Mouse (Mus musculus): ENCODE results near the gene Tsacc. TPM values are rescaled to one million over a fixed set of nuclear protein-coding genes. Genes with fewer than 3 reads are reported as not detected.

Tsacc gene
- polyA plus RNA-seq, 1 experiment, result 19.8 TPM

DNA sequence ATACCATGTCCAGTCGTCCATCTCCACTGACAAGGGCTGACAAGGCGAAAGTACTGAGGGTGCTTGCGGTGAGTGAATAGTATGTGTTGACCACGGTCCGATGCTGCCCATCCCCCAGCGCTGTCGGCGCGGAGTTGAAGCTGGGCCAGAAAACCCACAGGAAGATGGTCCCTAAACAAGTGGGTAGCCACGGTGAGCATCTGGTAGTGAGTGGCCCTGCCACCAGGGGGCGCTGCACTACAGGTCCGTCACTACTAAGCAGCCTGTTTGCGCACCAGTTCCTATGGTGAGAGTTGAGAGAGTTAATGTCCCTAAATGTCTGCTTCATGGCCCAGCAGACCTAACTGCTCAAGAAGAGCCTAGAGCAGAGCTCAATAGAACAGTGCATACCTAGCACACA, 51.0 kb downstream of the Tsacc start:
- no peaks in the 10 kb centered on the region for H3K36me3 ChIP-seq (ENCODE audit: control insufficient read depth, insufficient read depth, low read length, poor library complexity, severe bottlenecking)
- no peak overlapping the region for H3K9ac ChIP-seq (ENCODE audit: low read depth, poor library complexity, severe bottlenecking)
- no peak overlapping the region for H3K4me3 ChIP-seq (ENCODE audit: low read depth, low read length)
- H3K9me3 ChIP-seq (replicated peaks; ENCODE audit: control insufficient read depth, insufficient read depth, low read length, poor library complexity, severe bottlenecking), result no peaks in the 10 kb centered on the region
- peaks cover under 1% of the 10 kb centered on the region for H3K4me1 ChIP-seq (ENCODE audit: control insufficient read depth, insufficient read depth, low read length)
- TF ChIP-seq POLR2A (IDR thresholded peaks at IDR 0.05; ENCODE audit: insufficient read depth, low read length) (no peak), CTCF (IDR thresholded peaks at IDR 0.05; ENCODE audit: low read depth, low read length) (no peak), EP300 (IDR thresholded peaks at IDR 0.05; ENCODE audit: insufficient read depth, low read depth, low read length) (no peak)
- no peak overlapping the region for H3K27ac ChIP-seq (ENCODE audit: insufficient read depth, low read length)
- H3K27me3 ChIP-seq (ENCODE audit: control insufficient read depth, insufficient read depth, low read length, poor library complexity, severe bottlenecking), result no peaks in the 10 kb centered on the region

DNA sequence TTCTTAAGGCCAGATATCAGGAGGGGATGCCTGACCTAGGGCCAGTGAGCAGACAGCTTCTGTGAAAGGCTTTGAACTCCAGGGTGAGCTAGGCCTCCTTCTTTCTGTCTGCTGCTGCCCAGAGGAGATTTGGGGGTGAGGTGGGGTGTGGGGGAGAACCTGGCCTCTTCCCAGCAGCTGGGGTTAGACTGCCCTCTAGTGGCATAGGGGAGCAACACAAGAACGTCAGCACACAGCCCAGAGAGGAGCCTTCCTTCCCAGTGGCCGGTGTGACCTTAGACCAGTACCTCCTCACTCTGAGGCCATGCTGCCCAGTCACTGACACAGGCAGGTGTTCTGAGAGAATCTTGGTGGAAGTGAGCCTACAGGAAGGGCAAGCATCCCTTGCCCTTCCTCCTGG, 52.7 kb downstream of the Tsacc start:
- Histone ChIP-seq H3K27ac (ENCODE audit: insufficient read depth, low read length) (no peak overlapping the region), H3K4me1 (ENCODE audit: control insufficient read depth, insufficient read depth, low read length) (peaks cover 2% of the 10 kb centered on the region), H3K36me3 (ENCODE audit: control insufficient read depth, insufficient read depth, low read length, poor library complexity, severe bottlenecking) (no peaks in the 10 kb centered on the region), H3K4me3 (ENCODE audit: low read depth, low read length) (no peak overlapping the region), H3K27me3 (ENCODE audit: control insufficient read depth, insufficient read depth, low read length, poor library complexity, severe bottlenecking) (no peaks in the 10 kb centered on the region; the same call in 1 of the 2 replicates), H3K9me3 (replicated peaks; ENCODE audit: control insufficient read depth, insufficient read depth, low read length, poor library complexity, severe bottlenecking) (no peaks in the 10 kb centered on the region), H3K9ac (ENCODE audit: low read depth, poor library complexity, severe bottlenecking) (no peak overlapping the region)
- TF ChIP-seq POLR2A (IDR thresholded peaks at IDR 0.05; ENCODE audit: insufficient read depth, low read length) (no peak), CTCF (IDR thresholded peaks at IDR 0.05; ENCODE audit: low read depth, low read length) (no peak), EP300 (IDR thresholded peaks at IDR 0.05; ENCODE audit: insufficient read depth, low read depth, low read length) (no peak)

DNA sequence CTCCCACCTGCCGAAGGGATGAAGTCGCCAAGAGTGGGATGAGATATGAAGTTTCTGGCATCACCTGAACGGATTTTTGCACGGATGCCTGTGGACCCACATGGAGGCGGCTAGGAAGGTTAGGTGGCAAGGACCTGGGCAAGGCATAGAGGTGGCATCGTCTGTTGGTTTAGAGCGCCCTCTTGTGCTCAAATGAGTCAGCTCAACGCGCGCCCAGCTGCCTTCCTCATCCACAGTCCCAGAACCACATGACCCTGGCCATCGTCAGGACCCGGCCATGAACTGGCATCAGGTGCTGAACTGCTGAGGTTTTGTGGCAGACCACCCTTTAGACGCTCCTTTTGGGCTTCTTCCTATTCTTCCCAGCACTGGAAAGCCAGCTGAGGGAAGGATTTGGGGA, 54.3 kb downstream of the Tsacc start:
- H3K4me1 ChIP-seq (ENCODE audit: control insufficient read depth, insufficient read depth, low read length), result peaks cover 2% of the 10 kb centered on the region
- no peak overlapping the region for H3K4me3 ChIP-seq (ENCODE audit: low read depth, low read length)
- TF ChIP-seq POLR2A (IDR thresholded peaks at IDR 0.05; ENCODE audit: insufficient read depth, low read length) (no peak), EP300 (IDR thresholded peaks at IDR 0.05; ENCODE audit: insufficient read depth, low read depth, low read length) (no peak), CTCF (IDR thresholded peaks at IDR 0.05; ENCODE audit: low read depth, low read length) (no peak)
- H3K36me3 ChIP-seq (ENCODE audit: control insufficient read depth, insufficient read depth, low read length, poor library complexity, severe bottlenecking), result no peaks in the 10 kb centered on the region
- H3K27me3 ChIP-seq (ENCODE audit: control insufficient read depth, insufficient read depth, low read length, poor library complexity, severe bottlenecking), result no peaks in the 10 kb centered on the region; the same call in 1 of the 2 replicates
- H3K9me3 ChIP-seq (replicated peaks; ENCODE audit: control insufficient read depth, insufficient read depth, low read length, poor library complexity, severe bottlenecking), result no peaks in the 10 kb centered on the region
- no peak overlapping the region for H3K9ac ChIP-seq (ENCODE audit: low read depth, poor library complexity, severe bottlenecking)
- H3K27ac ChIP-seq (ENCODE audit: insufficient read depth, low read length), result no peak overlapping the region

DNA sequence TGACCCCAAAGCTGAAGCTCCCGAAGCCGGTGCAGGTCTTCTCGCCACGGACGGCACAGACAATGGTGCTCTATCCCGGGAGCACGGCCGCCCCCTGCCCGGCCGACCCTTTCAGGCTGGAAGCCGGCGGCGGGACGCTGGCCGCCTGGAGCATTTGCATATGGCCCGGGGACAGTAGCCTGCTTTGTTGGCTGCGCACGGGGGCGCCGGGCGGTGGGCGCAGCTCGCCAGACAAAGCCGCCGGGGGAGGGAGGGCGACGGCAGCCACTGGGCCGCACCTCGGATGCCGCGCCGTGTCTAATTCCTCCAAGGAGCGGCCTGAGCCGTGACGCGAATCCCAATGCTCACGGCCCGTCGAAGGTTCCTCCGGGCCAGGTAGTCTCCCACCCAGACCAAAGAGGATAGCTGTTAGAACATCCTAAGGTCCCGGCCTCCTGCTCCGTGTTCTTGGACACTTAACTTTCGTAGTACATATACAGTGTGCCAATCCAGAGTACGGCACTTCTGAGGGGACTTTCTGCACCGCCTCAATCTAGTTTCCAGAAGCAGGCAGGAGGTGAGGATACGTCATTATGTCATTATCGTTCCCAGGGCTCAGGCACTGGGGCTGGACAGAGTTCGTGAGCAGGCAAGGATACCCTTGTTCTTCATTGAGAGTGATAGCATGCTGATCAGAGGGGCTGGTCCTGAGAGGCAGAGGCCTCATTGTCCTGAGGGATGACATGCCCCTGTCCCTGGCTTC, 55.6 kb downstream of the Tsacc start:
- Histone ChIP-seq H3K27ac (ENCODE audit: insufficient read depth, low read length) (no peak overlapping the region), H3K9ac (ENCODE audit: low read depth, poor library complexity, severe bottlenecking) (peak overlapping the region; percentile 16; the same call in 1 of the 2 replicates)

DNA sequence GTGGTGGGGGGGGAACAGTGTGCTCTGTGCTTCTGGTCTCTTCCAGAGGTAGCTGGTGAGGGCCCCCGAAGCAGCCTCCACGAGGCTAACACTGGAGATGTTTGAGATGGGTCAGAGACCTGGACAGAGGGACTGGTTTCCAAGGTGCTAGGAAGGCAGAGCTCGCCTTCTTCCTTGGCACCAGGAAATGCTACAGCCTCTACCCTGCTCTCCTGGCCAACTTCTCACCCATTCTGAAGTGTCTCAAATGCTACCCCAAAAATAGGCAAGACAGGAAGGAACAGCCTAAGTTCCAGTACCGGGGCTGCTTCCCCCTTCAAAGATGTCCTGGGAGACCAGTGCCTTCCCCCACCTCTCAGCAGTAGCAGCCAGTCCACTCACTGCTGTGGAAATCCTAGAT, 57.4 kb downstream of the Tsacc start:
- no peaks in the 10 kb centered on the region; the same call in 1 of the 2 replicates for H3K27me3 ChIP-seq (ENCODE audit: control insufficient read depth, insufficient read depth, low read length, poor library complexity, severe bottlenecking)

More for the DNA sequence above, 55.6 kb downstream of the Tsacc start:
- no peaks in the 10 kb centered on the region for H3K36me3 ChIP-seq (ENCODE audit: control insufficient read depth, insufficient read depth, low read length, poor library complexity, severe bottlenecking)
- TF ChIP-seq POLR2A (IDR thresholded peaks at IDR 0.05; ENCODE audit: insufficient read depth, low read length), result no peak
- no peak for TF ChIP-seq CTCF (IDR thresholded peaks at IDR 0.05; ENCODE audit: low read depth, low read length)
- TF ChIP-seq EP300 (IDR thresholded peaks at IDR 0.05; ENCODE audit: insufficient read depth, low read depth, low read length), result no peak
- H3K4me1 ChIP-seq (ENCODE audit: control insufficient read depth, insufficient read depth, low read length), result peaks cover 2% of the 10 kb centered on the region
- no peaks in the 10 kb centered on the region for H3K9me3 ChIP-seq (replicated peaks; ENCODE audit: control insufficient read depth, insufficient read depth, low read length, poor library complexity, severe bottlenecking)
- H3K4me3 ChIP-seq (ENCODE audit: low read depth, low read length), result peak overlapping the region; percentile 24
- no peaks in the 10 kb centered on the region; the same call in 1 of the 2 replicates for H3K27me3 ChIP-seq (ENCODE audit: control insufficient read depth, insufficient read depth, low read length, poor library complexity, severe bottlenecking)

DNA sequence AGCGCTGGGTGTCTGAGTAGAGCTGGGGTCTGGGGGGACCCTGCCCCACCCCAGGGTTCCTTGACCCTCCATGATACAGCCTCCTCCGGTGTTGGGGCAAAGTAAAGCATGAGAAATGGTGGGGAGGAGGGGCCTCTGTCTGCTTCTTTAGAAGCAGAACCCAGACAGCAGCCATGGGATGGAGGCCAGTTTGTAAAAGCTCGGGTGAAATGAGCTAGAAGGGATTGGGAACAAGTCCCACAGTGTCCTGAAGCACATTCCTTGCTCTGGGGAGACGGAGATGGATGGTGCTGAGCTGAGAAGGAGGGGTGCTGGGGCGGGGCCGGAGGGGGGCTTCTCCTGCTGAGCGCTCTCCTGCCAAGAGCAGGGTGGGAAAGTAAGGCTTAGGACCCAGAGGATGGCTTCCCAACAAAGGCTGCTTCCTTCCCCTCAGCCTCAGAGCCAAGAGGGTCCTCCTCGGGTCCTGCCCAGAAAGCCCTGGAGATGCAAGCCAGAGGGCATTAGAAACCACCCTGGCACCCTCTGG, 57.9 kb downstream of the Tsacc start:
- TF ChIP-seq POLR2A (IDR thresholded peaks at IDR 0.05; ENCODE audit: insufficient read depth, low read length) (no peak), EP300 (IDR thresholded peaks at IDR 0.05; ENCODE audit: insufficient read depth, low read depth, low read length) (no peak), CTCF (IDR thresholded peaks at IDR 0.05; ENCODE audit: low read depth, low read length) (no peak)
- H3K9ac ChIP-seq (ENCODE audit: low read depth, poor library complexity, severe bottlenecking), result no peak overlapping the region
- no peaks in the 10 kb centered on the region; the same call in 1 of the 2 replicates for H3K27me3 ChIP-seq (ENCODE audit: control insufficient read depth, insufficient read depth, low read length, poor library complexity, severe bottlenecking)
- H3K27ac ChIP-seq (ENCODE audit: insufficient read depth, low read length), result no peak overlapping the region
- no peaks in the 10 kb centered on the region for H3K36me3 ChIP-seq (ENCODE audit: control insufficient read depth, insufficient read depth, low read length, poor library complexity, severe bottlenecking)
- no peaks in the 10 kb centered on the region for H3K9me3 ChIP-seq (replicated peaks; ENCODE audit: control insufficient read depth, insufficient read depth, low read length, poor library complexity, severe bottlenecking)
- peaks cover 2% of the 10 kb centered on the region for H3K4me1 ChIP-seq (ENCODE audit: control insufficient read depth, insufficient read depth, low read length)
- H3K4me3 ChIP-seq (ENCODE audit: low read depth, low read length), result no peak overlapping the region

More for the DNA sequence above, 57.4 kb downstream of the Tsacc start:
- Histone ChIP-seq H3K36me3 (ENCODE audit: control insufficient read depth, insufficient read depth, low read length, poor library complexity, severe bottlenecking) (no peaks in the 10 kb centered on the region), H3K27ac (ENCODE audit: insufficient read depth, low read length) (no peak overlapping the region), H3K4me1 (ENCODE audit: control insufficient read depth, insufficient read depth, low read length) (peaks cover 2% of the 10 kb centered on the region), H3K4me3 (ENCODE audit: low read depth, low read length) (no peak overlapping the region), H3K9ac (ENCODE audit: low read depth, poor library complexity, severe bottlenecking) (no peak overlapping the region), H3K9me3 (replicated peaks; ENCODE audit: control insufficient read depth, insufficient read depth, low read length, poor library complexity, severe bottlenecking) (no peaks in the 10 kb centered on the region)
- TF ChIP-seq POLR2A (IDR thresholded peaks at IDR 0.05; ENCODE audit: insufficient read depth, low read length) (no peak), EP300 (IDR thresholded peaks at IDR 0.05; ENCODE audit: insufficient read depth, low read depth, low read length) (no peak), CTCF (IDR thresholded peaks at IDR 0.05; ENCODE audit: low read depth, low read length) (no peak)

Measured in ES-Bruce4 (cell line).